Mouse (Mus musculus) spleen, postnatal 14 days (tissue): ENCODE data around the gene Dok5.

ENCODE experiments used
- DNase-seq, 2 experiments: peaks; one replicate each; pipeline ENCODE4 v3.0.0; 2021 to 2022; ENCODE audit warnings: low spot score in 2 of 2

Gene Dok5

DNA sequence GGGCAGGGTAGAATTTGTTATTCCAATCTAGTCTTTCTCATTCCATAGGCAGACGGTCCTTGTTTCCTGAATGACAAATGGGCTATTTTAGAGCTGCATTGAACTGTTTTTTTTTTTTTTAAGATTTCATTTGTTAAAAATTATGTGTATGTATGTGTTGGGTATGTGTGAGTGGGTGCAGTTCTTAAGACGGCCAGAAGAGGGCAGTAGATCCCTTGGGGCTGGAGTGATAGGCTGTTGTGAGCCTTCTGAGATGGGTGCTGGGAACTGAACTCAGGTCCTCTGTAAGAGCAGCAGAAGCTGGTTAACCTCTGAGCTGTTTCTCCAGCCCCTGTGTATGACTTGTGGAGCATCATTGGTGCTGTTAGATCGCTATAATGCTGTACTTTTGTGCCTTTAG, 63.6 kb downstream of the Dok5 start:
- no peak for DNase-seq

DNA sequence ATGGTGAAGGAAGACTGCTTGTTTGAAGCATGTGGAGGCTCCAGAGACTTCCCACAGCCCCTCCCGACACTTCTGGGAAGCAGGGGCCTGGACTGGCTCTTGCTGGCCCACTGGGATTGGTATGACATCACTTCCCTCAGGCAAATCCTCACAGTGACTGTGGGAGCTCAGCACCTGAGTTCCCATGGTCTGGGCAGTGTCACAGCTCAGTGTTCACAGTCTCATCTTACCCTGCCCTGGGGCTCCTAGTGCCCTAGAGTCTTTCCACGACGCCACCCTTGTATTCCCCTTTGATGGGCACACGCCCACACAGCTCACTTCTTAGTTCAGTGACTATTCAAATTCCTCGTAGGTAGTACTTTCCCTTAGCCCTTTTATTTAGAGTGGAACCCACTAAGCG, 71.4 kb downstream of the Dok5 start:
- DNase-seq, result no peak

DNA sequence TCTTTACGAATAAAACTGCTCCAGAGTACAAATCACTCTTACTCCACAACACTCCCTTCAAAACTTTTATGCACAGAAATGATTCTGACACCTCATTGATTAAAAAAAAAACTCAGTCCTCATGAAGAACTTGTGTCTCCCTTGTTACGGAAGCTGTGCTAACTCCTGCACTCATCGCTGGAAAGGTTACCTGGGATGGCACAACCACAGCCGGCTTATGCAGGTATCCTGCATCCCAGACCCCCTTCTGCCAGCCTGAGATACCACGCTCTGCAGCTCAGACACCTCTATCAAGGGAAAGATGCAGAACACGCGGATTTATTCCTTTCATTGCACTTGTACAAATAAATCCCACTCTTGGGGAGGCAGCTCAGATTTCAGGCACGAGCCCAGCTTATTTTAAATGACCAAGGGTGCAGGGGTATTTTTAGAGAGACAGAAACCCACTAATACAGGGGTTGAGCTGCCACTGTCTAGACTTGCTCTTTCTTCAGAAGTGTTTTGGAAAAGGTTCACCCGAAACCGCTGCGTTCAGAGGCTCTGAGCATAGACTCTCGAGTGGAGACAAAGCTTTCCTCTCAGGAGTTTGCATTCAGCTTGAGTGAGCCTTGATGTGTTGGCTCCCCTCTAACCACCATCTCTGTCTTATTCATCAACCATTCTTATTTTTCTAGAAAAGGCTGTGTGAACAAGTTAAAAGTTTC, 76.1 kb downstream of the Dok5 start:
- no peak for DNase-seq

DNA sequence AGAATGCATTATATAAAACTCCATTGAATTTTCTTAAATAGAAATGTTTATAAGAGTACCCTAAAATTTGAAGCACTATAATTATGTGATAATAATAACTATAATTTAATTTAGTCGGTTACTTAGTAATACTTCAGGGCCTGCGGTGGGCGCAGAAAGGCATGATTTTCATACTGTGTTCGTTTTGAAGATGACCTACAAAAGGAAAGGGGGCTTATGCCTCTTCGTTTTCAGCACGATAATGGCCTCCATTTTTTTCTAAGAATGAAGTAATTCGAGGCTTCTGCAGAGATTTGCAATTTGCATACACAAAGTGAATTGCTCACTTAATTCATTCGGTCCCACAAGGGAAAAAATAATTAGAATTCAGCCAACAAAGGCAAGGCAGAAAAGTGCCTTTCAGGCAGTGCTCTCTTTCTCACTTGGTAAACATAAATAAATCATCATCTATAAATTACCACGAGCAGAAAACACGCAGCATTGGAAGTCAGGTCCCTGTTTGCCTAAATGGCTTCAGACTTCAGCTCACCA, 76.7 kb downstream of the Dok5 start:
- DNase-seq, result no peak

DNA sequence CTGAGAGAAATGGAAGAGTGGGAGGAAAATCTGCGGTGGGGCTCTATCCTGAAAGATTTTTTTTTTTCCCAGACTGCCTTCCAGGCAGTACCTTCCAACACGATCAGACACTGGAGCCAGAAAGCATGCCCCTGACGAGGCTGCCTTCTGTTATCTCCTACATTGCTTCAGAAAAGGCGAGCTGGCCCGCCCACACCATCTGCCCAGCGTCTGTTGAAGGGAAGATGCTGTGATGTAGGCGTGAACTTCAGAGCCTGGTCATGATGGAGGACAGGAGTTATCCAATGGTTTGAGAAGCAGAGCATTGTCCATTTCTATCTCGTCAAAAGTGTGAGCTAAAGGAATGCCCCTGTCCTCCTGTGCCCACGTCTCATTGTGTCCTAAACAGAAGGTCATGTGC, 79.7 kb downstream of the Dok5 start:
- no peak for DNase-seq

DNA sequence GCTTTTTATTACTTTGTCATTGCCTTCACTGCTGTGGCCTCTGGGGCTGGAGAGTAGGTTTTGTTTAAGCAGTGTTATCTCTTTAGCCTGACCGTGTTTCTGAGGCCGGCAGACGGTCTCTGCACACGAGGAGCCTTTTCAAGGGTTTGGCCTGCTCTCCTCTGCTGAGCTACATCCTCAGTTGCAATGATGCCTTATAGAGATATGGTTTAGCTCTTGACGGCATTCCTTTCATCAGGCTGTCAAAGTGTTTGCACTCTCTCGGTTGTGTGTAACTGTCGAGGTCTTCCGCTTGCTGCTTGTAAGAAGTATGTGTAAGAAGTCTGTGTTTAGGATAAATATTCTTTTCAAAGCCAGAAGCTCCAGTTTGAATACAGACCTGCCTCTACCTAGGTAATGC, 84.7 kb downstream of the Dok5 start:
- no peak for DNase-seq

DNA sequence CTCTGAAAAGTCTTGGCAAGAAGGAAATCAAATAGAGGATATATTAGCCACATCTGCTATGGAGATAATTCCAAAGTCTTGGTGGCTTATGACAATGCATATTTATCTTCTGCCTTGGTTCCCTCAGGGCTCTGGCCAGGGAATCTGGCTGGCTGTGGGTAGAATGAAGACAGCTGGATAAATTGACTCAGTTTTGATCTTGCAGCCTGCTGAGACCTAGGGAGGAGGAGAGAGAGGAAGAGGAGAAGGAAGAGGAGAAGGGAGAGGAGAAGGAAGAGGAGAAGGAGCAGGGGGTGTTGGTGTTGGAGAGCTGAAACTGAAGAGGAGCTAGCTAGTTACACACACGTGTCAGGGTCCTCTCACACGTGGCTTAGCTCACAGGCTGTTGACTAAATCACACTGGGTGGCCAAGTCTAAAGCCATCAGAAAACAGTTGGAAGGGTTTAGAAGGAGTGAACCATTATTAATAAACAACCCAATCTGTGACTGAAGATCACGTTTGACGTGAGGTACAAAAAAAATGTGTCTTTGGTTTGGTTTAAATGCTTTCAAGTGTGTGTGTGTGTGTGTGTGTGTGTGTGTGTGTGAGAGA, 85.6 kb downstream of the Dok5 start:
- DNase-seq, result no peak

DNA sequence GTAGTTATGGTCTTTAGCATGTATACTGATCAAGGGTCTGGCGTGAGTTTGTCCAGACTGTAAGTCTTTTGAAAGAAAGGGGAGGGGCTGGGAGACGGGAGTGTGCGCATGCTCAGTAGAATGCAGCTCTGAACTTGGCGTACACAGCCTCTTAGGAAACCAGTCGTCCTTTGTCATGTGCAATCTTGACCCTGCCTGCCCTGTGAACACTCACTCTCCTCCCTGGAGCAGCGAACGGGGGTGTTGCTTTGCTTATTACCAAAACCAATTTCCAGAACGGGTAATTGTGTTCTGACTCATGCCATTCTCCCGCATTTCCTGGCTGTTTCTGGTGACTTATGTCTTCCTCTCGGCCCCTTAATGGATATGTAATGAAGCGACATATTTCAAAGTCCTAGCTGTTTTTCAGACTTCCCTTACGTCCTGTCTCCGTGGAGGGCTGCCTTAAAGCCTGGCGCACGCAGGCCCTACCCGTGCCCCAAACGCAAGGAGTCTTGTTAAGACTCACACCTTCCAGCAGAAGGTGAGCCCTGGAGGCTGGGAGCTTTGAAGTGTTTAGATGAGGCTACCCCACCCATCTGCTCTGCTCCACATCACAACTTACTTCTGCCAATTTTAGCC, 95.3 kb downstream of the Dok5 start:
- DNase-seq, result no peak

DNA sequence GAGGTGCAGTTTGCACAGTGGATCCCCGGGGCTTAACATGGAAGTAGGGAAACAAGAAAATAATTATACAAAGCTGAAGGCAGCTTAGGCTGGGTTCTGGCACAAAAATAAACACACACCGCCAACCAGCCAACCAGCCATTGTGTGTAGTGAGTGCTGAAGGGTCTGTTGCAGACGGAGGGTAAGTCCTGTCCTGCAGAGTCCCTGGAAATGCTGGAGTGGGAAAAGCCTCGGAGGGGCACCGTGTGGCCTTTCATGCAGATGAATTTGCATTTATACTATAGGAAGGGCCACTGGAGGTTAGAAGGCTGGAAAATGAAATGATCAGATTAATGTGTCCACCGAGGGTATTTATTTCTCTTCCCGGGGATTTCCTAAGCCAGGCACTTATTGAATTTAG, 97.2 kb downstream of the Dok5 start:
- no peak for DNase-seq

DNA sequence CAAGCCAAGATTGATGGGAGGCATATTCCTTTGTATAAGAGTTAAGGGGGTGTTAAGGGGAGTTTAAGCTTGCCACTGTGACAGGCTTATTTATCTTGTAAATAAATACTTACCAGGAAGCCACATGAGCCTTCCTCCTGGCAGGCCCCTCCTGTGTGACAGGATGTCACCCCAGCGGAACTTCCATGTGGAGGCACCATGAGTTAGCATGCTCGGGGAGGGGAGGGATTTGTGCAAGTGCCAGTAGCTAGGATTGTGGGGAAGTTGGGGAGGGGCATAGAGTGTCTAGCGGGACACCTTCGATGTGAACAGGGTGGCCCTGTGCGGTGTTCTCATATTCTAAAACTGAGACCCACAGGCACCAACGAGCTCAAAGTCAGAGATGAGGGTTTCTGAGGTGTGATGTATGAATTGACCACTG, 97.6 kb downstream of the Dok5 start:
- DNase-seq, result no peak

DNA sequence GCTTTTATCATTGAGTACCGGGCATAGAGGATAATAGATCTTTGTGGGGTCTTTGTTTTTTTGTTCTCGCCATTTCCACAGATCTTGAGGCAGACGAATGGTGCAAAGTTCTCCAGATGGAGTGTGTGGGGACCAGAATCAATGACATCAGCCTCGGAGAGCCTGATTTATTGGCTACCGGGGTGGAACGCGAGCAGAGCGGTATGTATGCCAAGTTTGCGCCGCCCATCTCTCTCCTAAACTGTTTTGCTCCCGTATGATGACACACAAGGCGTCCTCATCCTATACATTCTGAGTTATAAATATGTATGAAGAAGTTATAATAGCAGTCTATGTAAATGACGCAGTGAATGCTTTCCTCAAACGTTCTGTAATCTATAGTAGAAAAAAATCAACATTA, 98.4 kb downstream of the Dok5 start:
- no peak for DNase-seq

DNA sequence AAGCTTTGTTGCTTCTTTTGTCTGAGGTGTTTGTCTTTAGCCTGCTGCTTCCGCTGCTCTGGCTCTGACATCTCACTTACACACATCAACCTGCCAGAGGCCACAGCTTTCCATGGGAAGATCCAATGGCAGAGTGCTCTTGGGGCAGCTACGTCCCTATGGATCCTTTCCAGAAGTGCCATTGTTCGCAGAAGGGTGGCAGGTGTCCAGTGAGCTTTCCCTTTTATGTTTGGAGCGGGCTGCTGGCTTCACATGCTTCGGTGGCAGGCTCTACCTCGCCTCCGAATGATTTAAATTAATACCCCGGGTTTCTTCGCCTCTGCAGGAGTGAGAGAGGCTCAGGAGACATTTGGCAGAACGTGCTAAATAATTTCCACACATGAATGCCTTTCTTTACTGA, 105.3 kb downstream of the Dok5 start:
- no peak for DNase-seq

DNA sequence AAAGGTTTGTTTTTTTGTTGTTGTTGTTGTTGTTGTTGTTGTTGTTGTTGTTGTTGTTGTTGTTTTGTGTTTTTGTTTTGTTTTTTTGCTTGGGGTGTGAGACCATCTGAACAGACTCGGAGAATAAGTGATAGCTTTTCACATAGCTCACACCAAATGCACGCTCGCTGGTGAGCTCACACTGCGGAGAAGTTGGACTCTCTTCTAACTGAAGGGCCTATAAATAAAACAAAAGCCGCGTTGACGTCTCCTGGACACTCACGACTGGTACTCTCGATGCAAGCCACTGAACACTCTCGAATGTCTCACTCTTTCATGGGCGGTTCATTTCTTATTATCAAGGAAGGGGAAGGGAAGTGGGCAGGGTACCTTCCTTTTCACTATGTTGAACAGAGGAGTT, 105.8 kb downstream of the Dok5 start:
- DNase-seq, result no peak

DNA sequence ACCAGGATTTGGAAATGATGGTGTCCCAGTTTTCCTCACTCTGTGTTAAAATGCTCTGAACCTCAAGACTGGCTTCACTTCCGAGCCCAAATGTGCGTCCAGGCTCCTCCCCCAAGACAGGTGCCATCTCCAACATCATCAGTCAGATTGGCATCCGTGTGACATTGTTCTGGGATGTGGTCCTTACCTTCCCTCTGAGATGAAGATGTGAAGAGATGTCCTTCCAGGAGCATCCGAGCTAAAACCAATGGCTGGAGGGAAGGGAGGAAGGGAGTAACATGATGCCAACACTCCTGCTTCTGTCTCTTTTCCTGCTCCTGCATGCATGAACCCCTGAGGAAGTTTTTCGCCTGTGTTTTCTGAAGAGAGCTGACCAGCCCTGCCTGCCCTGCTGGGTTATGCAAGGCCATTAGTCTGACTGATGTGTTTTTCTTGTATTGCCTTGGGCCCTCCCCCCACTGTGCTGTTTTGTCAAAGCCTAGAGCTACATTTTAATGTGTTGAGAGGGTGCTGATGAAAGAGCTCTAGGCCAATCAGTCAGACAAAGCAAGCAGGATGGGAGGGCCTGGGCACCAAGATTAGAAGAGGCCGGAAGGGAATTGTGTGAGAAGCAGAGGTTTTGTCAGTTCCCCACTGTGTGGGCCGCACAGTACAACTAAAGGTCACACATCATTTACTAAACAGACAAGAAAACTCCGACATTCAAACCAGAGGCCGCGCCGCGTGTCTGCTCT, 106.4 kb downstream of the Dok5 start:
- DNase-seq, result no peak

DNA sequence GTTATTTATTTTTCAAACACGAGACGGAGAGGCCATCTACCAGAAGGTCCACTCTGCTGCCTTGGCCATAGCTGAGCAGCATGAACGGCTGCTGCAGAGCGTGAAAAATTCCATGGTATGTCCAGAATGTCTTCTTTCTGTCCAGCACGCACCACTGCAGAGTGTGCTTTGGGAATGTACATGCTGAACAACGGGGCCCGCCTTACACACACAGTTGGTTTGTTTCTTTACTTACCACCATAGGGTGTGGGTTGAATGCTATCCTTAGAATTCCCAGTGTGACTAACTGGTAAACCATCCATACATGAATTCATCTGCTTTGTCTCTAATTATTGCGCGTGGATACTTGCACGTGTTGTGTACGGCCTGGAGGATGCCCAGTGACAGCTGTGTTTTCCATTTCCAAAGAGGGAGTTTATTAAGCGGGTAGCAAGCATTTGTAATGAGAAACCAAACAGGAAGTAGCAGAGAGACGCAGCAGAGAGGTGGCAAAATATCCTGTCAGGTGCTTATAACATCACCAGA, 109.9 kb downstream of the Dok5 start:
- no peak for DNase-seq

DNA sequence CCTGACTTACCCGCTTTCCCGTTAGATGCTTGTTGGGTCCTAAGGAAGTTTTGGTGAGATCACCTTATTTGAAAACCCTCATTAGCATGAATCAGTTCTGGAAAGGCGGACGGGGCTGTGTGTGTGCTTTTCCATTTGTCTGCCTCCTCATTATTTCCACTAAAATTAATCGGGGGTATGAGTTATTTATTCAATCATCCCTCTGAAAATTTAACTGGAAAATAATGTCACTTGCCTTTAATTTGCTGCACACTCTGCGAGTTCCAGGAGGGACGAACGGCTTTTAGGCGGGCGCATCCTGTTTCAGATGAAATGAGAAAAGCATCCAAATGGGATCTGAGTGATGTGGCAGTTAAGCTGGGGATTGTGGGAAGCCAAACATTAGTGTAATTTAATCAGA, 113.9 kb downstream of the Dok5 start:
- no peak for DNase-seq

DNA sequence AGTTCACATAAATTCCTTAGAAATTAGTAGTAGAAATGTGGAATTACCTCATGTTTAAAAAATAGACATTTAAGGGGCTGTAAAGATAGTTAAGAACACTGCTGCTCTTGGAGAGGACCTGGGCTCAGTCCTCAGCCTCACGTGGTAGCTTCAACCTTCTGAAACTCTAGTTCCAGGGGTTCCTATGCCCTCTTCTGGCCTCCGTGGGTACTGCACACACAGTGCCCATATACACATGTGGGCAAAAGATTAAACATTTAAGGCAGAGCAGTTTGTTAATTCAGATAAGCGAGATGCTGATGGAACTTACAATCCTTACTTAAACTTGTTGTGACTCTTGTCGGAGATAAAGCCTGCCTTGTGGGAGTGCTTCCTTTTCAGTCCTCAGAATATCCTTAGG, 118.5 kb downstream of the Dok5 start:
- DNase-seq, result no peak

DNA sequence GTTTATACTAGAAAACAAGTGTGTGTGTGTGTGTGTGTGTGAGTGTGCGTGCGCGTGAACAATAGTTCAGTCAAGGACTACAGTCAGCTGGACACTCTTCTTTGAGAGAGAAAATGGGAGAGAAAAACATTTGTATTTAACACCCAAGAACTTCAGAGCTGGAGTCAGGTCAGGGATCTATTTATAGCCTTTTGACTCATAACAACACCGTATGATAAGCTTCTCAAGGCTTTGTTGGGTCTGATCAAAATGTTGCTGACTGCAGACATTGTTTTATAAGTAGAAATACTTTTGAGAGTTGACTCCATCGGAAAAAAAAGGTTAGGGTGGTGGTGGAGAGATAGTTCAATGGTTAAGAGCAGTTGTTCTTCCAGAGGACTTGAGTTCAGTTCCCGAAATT, 120.7 kb downstream of the Dok5 start:
- DNase-seq, result no peak

DNA sequence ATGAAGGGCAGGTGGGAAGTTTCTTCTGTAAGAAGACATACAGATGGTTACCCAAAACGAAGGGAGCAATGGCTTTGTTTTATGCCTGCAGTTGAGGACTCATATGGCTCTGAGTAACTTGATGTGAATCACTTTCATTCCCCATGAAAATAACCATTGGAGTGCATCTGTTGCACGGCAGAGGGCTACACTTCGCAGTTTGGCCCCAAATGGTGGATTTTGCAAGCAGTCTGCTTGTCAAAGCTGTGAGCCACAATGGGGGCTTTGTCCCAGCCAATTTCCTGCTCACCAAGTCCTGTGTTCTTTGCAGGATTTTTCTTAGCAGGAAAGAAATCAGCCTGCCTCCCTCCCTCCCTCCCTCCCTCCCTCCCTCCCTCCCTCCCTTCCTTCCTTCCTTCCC, 123.6 kb downstream of the Dok5 start:
- no peak for DNase-seq

DNA sequence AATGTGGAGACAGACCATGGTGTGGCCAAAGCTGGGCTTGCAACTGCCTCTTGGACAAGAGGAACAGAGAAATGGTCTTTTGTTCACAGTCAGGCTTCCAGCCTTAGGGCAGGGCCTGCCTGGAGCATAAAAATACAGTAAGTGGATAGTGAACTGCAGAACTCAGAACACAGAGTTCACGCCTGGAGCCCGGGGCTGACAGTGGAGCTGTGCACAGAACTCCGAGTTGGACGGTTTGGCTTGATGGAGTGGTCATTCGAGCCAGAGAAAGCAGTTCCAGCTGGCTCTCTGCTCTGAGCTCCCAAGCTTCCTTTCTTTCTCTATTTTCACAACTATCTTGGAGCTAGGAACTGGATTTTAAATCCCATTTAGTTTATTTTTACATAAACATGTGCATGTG, 124.5 kb downstream of the Dok5 start:
- DNase-seq, result no peak

DNA sequence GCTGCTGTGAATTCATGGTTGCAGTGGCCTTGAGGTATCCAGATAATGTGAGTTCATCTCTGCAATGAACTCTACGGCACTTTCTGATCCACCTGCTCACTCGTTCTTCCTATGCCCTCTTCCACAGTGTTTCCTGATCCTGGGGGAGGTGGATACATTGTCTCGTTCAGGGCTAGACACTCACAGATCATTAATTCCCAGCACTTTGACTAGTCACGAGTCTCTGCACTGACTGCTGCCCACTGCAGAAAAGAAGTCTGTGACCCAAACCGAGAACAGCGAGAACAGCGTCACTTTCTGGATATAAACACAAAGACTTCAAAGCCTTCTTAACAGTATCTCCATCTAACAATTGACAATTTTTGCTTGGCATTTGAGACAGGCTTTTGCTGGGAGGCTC, 125.9 kb downstream of the Dok5 start:
- no peak for DNase-seq

DNA sequence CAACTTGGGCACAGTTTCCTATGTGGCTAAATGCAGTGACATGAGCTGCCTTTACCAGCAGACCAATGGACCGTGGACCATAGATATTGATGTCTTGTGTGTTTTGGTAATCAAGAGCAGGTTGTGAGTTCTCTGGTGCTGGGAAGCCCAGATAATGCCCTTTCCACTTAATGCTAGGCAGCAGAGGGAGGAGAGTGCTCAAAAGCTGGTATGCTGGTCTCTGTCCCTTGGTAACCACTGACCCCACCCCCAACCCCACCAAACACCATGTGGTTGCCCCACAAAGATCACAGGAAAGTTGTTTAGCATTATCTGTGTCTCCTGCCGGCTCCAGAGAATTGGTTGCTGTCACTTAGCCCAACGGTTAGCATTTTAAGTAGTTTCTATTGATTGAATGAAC, 127.0 kb downstream of the Dok5 start:
- no peak for DNase-seq
